Mouse (Mus musculus) ES-E14 (cell line): Measurements from ENCODE around the gene Tmem150b. TPM values are rescaled to one million over a fixed set of nuclear protein-coding genes. Genes with fewer than 3 reads are reported as not detected.
A peak's percentile ranks its signal among the peaks of the same experiment; 100 is the strongest.

ENCODE experiments used
- DNase-seq: peaks from one replicate; pipeline ENCODE4 v3.0.0-alpha.2; 2013; ENCODE audit warnings: low read depth, low spot score
- H3K27ac ChIP-seq: 2 replicates; pipeline ENCODE4 v1.5.1; 2012; ENCODE audit warnings: low read depth, mild to moderate bottlenecking, low read length, moderate library complexity, mixed read lengths; ENCODE audit not compliant: poor library complexity, insufficient read depth, severe bottlenecking
- H3K36me3 ChIP-seq: 2 replicates; pipeline ENCODE4 v1.6.1; 2012; ENCODE audit warnings: mild to moderate bottlenecking, low read length, moderate library complexity, mixed read lengths; ENCODE audit not compliant: control insufficient read depth, poor library complexity, insufficient read depth, severe bottlenecking
- H3K4me1 ChIP-seq, 2 experiments: fragments of 150-350 bp in 1 of 2; sonication (generic) in 1 of 2; 2 replicates each; pipeline ENCODE4 v1.6.1; 2012; ENCODE audit warnings: low read length in 2 of 2, mild to moderate bottlenecking in 1 of 2, mixed read lengths in 1 of 2; ENCODE audit not compliant: control insufficient read depth in 2 of 2, insufficient read depth in 2 of 2, poor library complexity in 1 of 2
- H3K4me3 ChIP-seq, 2 experiments: fragments of 150-350 bp in 1 of 2; sonication (generic) in 1 of 2; 2 replicates each; pipeline ENCODE4 v1.5.1; 2012; ENCODE audit warnings: low read length in 2 of 2, low read depth in 1 of 2, mild to moderate bottlenecking in 1 of 2, mixed read lengths in 1 of 2; ENCODE audit not compliant: insufficient read depth in 1 of 2, poor library complexity in 1 of 2, severe bottlenecking in 1 of 2
- H3K9ac ChIP-seq: 2 replicates; pipeline ENCODE4 v1.6.1; 2012; ENCODE audit warnings: low read depth, mild to moderate bottlenecking, low read length, mixed read lengths; ENCODE audit not compliant: poor library complexity, insufficient read depth, severe bottlenecking
- H3K9me3 ChIP-seq: fragments of 150-350 bp; sonication (generic); 2 replicates; pipeline ENCODE4 v1.6.1; 2012; ENCODE audit warnings: low read depth, mild to moderate bottlenecking, low read length; ENCODE audit not compliant: control insufficient read depth, insufficient read depth
- CHD2 ChIP-seq: IDR thresholded peaks from 2 replicates; pipeline ENCODE4 v1.6.1; 2014; ENCODE audit warnings: mild to moderate bottlenecking, low read depth, low read length, inconsistent platforms
- HCFC1 ChIP-seq: IDR thresholded peaks from 2 replicates; pipeline ENCODE4 v1.6.1; 2012; ENCODE audit warnings: low read length, inconsistent platforms, borderline replicate concordance; ENCODE audit not compliant: insufficient read depth
- MAFK ChIP-seq: IDR thresholded peaks from 2 replicates; pipeline ENCODE4 v1.6.1; 2014; ENCODE audit warnings: mild to moderate bottlenecking, low read depth, low read length, inconsistent platforms; ENCODE audit not compliant: insufficient read depth
- ZC3H11A ChIP-seq: IDR thresholded peaks from 2 replicates; pipeline ENCODE4 v1.6.1; 2012; ENCODE audit warnings: low read depth, mild to moderate bottlenecking, inconsistent platforms, low read length, borderline replicate concordance
- ZNF384 ChIP-seq: IDR thresholded peaks from 2 replicates; pipeline ENCODE4 v1.6.1; 2012; ENCODE audit warnings: low read depth, low read length, inconsistent platforms
- in situ Hi-C, 2 experiments: fragments of 600-800 bp; cut with MboI; formaldehyde crosslinking; loops; one replicate each; pipeline ENCODE4 v1.15.1; 2025; ENCODE audit warnings: low sequenced_read_pairs in 2 of 2, inconsistent platforms in 1 of 2; ENCODE audit not compliant: unreplicated experiment in 2 of 2
- total RNA-seq: library from RNA; depleted of rRNA; stranded (reverse); fragments of 300-350 nt; gene quantifications from 2 replicates; pipeline ENCODE4 v1.2.3, GENCODE M21; 2012

Gene Tmem150b
- total RNA-seq, 1 experiment, result 0.94 TPM

GRCm38 (mm10) chr7:4690387-4690786 lies 34.7 kb downstream of the Tmem150b start, which contains the start of gene Brsk1:
Gene Brsk1 (plus strand): TSS chr7:4690604.
- H3K9ac ChIP-seq, result peak within 1 kb of the TSS; percentile 80
- in situ Hi-C loops, result no loop called here
- TF ChIP-seq ZNF384 (no peak), HCFC1 (no peak), ZC3H11A (no peak), MAFK (no peak), CHD2 (no peak)
- H3K4me3 ChIP-seq, result peak within 1 kb of the TSS; percentile 70 to 95
- H3K4me1 ChIP-seq, result peaks cover 0 to 22% of the 10 kb centered on the region in 2 experiments; a peak in 2 of 4 replicates
- peaks cover 8% of the 10 kb centered on the region for H3K36me3 ChIP-seq
- peak; percentile 83 for DNase-seq
- peak within 1 kb of the TSS; percentile 58; the same call in 1 of the 2 replicates for H3K27ac ChIP-seq
- H3K9me3 ChIP-seq, result no peaks in the 10 kb centered on the region

- H3K9ac ChIP-seq, result peak within 1 kb of the TSS; percentile 87
- peak; percentile 100 for DNase-seq
Measured at GRCm38 (mm10) chr7:4684632-4685417, 40.2 kb downstream of the Tmem150b start, which contains the start of gene Hspbp1. Gene Hspbp1 (minus strand): TSS chr7:4685068.

GRCm38 (mm10) chr7:4684203-4684602 lies 40.8 kb downstream of the Tmem150b start:
- Histone ChIP-seq H3K36me3 (peaks cover 8% of the 10 kb centered on the region; the same call in 1 of the 2 replicates), H3K9me3 (no peaks in the 10 kb centered on the region), H3K4me1 (peaks cover 6 to 8% of the 10 kb centered on the region in 2 experiments), H3K27ac (peak overlapping the region; percentile 44; the same call in 1 of the 2 replicates), H3K4me3 (peak overlapping the region; percentile 79 to 87), H3K9ac (peak overlapping the region; percentile 87)
- no peak for DNase-seq
- in situ Hi-C loops, result no loop called here
- TF ChIP-seq CHD2 (no peak), HCFC1 (no peak), ZC3H11A (0 out of 2 replicates have a peak, but pooled peaks have one; percentile 10), ZNF384 (no peak), MAFK (no peak)

More at GRCm38 (mm10) chr7:4684632-4685417, 40.2 kb downstream of the Tmem150b start, which contains the start of gene Hspbp1:
- Histone ChIP-seq H3K27ac (peak within 1 kb of the TSS; percentile 86), H3K4me1 (peaks cover 6 to 8% of the 10 kb centered on the region in 2 experiments), H3K9me3 (no peaks in the 10 kb centered on the region), H3K4me3 (peak within 1 kb of the TSS; percentile 79 to 87), H3K36me3 (peaks cover 7% of the 10 kb centered on the region; the same call in 1 of the 2 replicates)
- in situ Hi-C loops, result no loop called here
- TF ChIP-seq ZC3H11A (no peak), ZNF384 (no peak), MAFK (no peak), HCFC1 (peak; percentile 81), CHD2 (no peak)

- Histone ChIP-seq H3K4me1 (peaks cover 6 to 8% of the 10 kb centered on the region in 2 experiments), H3K36me3 (peaks cover 11% of the 10 kb centered on the region; the same call in 1 of the 2 replicates), H3K9ac (no peak overlapping the region), H3K9me3 (no peaks in the 10 kb centered on the region), H3K27ac (no peak overlapping the region), H3K4me3 (no peak overlapping the region)
- no peak for DNase-seq
- in situ Hi-C loops, result no loop called here
- no peak for TF ChIP-seq CHD2
- no peak for TF ChIP-seq ZC3H11A
- TF ChIP-seq ZNF384, result no peak
- no peak for TF ChIP-seq HCFC1
- TF ChIP-seq MAFK, result no peak
Measured at GRCm38 (mm10) chr7:4683307-4683706, 41.7 kb downstream of the Tmem150b start.
